Mouse (Mus musculus): ENCODE results near the gene Cald1. TPM values are rescaled to one million over a fixed set of nuclear protein-coding genes. Genes with fewer than 3 reads are reported as not detected.

The Cald1 gene
- polyA plus RNA-seq, 1 experiment: 4.4 TPM

GRCm38 (mm10) chr6:34638667-34639066, 40.4 kb downstream of the Cald1 start:
- H3K27ac ChIP-seq (ENCODE audit: control insufficient read depth, insufficient read depth, low read length): no peak overlapping the region
- no peaks in the 10 kb centered on the region for H3K36me3 ChIP-seq (ENCODE audit: control insufficient read depth, insufficient read depth, low read length)
- 22% methylated on average over 2 of the region's 2 CpGs for WGBS
- no peaks in the 10 kb centered on the region for H3K27me3 ChIP-seq (ENCODE audit: control insufficient read depth, insufficient read depth, low read length)
- H3K4me1 ChIP-seq (replicated peaks; ENCODE audit: control insufficient read depth, insufficient read depth, low read length): no peaks in the 10 kb centered on the region
- no peak overlapping the region for H3K4me3 ChIP-seq (ENCODE audit: control insufficient read depth, insufficient read depth, low read length)
- TF ChIP-seq POLR2A (IDR thresholded peaks at IDR 0.05; ENCODE audit: control insufficient read depth, extremely low read depth, insufficient read depth, low read length, poor library complexity) (no peak), CTCF (IDR thresholded peaks at IDR 0.05; ENCODE audit: borderline replicate concordance, control insufficient read depth, extremely low read depth, insufficient read depth, low read length, poor library complexity) (no peak)
- no peak for DNase-seq

- Histone ChIP-seq H3K4me3 (ENCODE audit: control insufficient read depth, insufficient read depth, low read length) (no peak overlapping the region), H3K36me3 (ENCODE audit: control insufficient read depth, insufficient read depth, low read length) (no peaks in the 10 kb centered on the region), H3K27me3 (ENCODE audit: control insufficient read depth, insufficient read depth, low read length) (no peaks in the 10 kb centered on the region), H3K27ac (ENCODE audit: control insufficient read depth, insufficient read depth, low read length) (no peak overlapping the region), H3K4me1 (replicated peaks; ENCODE audit: control insufficient read depth, insufficient read depth, low read length) (no peaks in the 10 kb centered on the region)
- TF ChIP-seq POLR2A (IDR thresholded peaks at IDR 0.05; ENCODE audit: control insufficient read depth, extremely low read depth, insufficient read depth, low read length, poor library complexity) (no peak), CTCF (IDR thresholded peaks at IDR 0.05; ENCODE audit: borderline replicate concordance, control insufficient read depth, extremely low read depth, insufficient read depth, low read length, poor library complexity) (no peak)
- DNase-seq: no peak
- WGBS: 97% methylated on average over 9 of the region's 9 CpGs
Measured at GRCm38 (mm10) chr6:34640226-34640625, 41.9 kb downstream of the Cald1 start.

GRCm38 (mm10) chr6:34641081-34641480, 42.8 kb downstream of the Cald1 start:
- Histone ChIP-seq H3K4me1 (replicated peaks; ENCODE audit: control insufficient read depth, insufficient read depth, low read length) (no peaks in the 10 kb centered on the region), H3K4me3 (ENCODE audit: control insufficient read depth, insufficient read depth, low read length) (no peak overlapping the region)
- TF ChIP-seq CTCF (IDR thresholded peaks at IDR 0.05; ENCODE audit: borderline replicate concordance, control insufficient read depth, extremely low read depth, insufficient read depth, low read length, poor library complexity) (no peak), POLR2A (IDR thresholded peaks at IDR 0.05; ENCODE audit: control insufficient read depth, extremely low read depth, insufficient read depth, low read length, poor library complexity) (no peak)

GRCm38 (mm10) chr6:34642075-34642547, 43.8 kb downstream of the Cald1 start:
- no peak overlapping the region for H3K4me3 ChIP-seq (ENCODE audit: control insufficient read depth, insufficient read depth, low read length)
- DNase-seq: no peak
- H3K27me3 ChIP-seq (ENCODE audit: control insufficient read depth, insufficient read depth, low read length): no peaks in the 10 kb centered on the region
- H3K36me3 ChIP-seq (ENCODE audit: control insufficient read depth, insufficient read depth, low read length): no peaks in the 10 kb centered on the region
- H3K4me1 ChIP-seq (replicated peaks; ENCODE audit: control insufficient read depth, insufficient read depth, low read length): no peaks in the 10 kb centered on the region
- 91% methylated on average over 5 of the region's 5 CpGs for WGBS
- TF ChIP-seq CTCF (IDR thresholded peaks at IDR 0.05; ENCODE audit: borderline replicate concordance, control insufficient read depth, extremely low read depth, insufficient read depth, low read length, poor library complexity) (no peak), POLR2A (IDR thresholded peaks at IDR 0.05; ENCODE audit: control insufficient read depth, extremely low read depth, insufficient read depth, low read length, poor library complexity) (no peak)
- no peak overlapping the region for H3K27ac ChIP-seq (ENCODE audit: control insufficient read depth, insufficient read depth, low read length)

More at GRCm38 (mm10) chr6:34641081-34641480, 42.8 kb downstream of the Cald1 start:
- Histone ChIP-seq H3K27me3 (ENCODE audit: control insufficient read depth, insufficient read depth, low read length) (no peaks in the 10 kb centered on the region), H3K27ac (ENCODE audit: control insufficient read depth, insufficient read depth, low read length) (no peak overlapping the region), H3K36me3 (ENCODE audit: control insufficient read depth, insufficient read depth, low read length) (no peaks in the 10 kb centered on the region)
- no peak for DNase-seq

- H3K36me3 ChIP-seq (ENCODE audit: control insufficient read depth, insufficient read depth, low read length): no peaks in the 10 kb centered on the region
- no peaks in the 10 kb centered on the region for H3K27me3 ChIP-seq (ENCODE audit: control insufficient read depth, insufficient read depth, low read length)
- 69% methylated on average over 5 of the region's 5 CpGs for WGBS
- H3K27ac ChIP-seq (ENCODE audit: control insufficient read depth, insufficient read depth, low read length): no peak overlapping the region
- no peaks in the 10 kb centered on the region for H3K4me1 ChIP-seq (replicated peaks; ENCODE audit: control insufficient read depth, insufficient read depth, low read length)
- no peak for DNase-seq
- no peak overlapping the region for H3K4me3 ChIP-seq (ENCODE audit: control insufficient read depth, insufficient read depth, low read length)
- no peak for TF ChIP-seq CTCF (IDR thresholded peaks at IDR 0.05; ENCODE audit: borderline replicate concordance, control insufficient read depth, extremely low read depth, insufficient read depth, low read length, poor library complexity)
- TF ChIP-seq POLR2A (IDR thresholded peaks at IDR 0.05; ENCODE audit: control insufficient read depth, extremely low read depth, insufficient read depth, low read length, poor library complexity): no peak
Measured at GRCm38 (mm10) chr6:34648017-34648787, 49.9 kb downstream of the Cald1 start.

GRCm38 (mm10) chr6:34651298-34651697, 53.0 kb downstream of the Cald1 start:
- Histone ChIP-seq H3K4me3 (ENCODE audit: control insufficient read depth, insufficient read depth, low read length) (no peak overlapping the region), H3K27ac (ENCODE audit: control insufficient read depth, insufficient read depth, low read length) (no peak overlapping the region), H3K4me1 (replicated peaks; ENCODE audit: control insufficient read depth, insufficient read depth, low read length) (no peaks in the 10 kb centered on the region), H3K27me3 (ENCODE audit: control insufficient read depth, insufficient read depth, low read length) (no peaks in the 10 kb centered on the region), H3K36me3 (ENCODE audit: control insufficient read depth, insufficient read depth, low read length) (no peaks in the 10 kb centered on the region)
- TF ChIP-seq CTCF (IDR thresholded peaks at IDR 0.05; ENCODE audit: borderline replicate concordance, control insufficient read depth, extremely low read depth, insufficient read depth, low read length, poor library complexity) (no peak), POLR2A (IDR thresholded peaks at IDR 0.05; ENCODE audit: control insufficient read depth, extremely low read depth, insufficient read depth, low read length, poor library complexity) (no peak)
- WGBS: 94% methylated on average over 7 of the region's 7 CpGs
- DNase-seq: no peak
